Mouse (Mus musculus): Measurements from ENCODE around the gene Kif26a. TPM values are rescaled to one million over a fixed set of nuclear protein-coding genes. Genes with fewer than 3 reads are reported as not detected.

Gene Kif26a
- polyA plus RNA-seq, 1 experiment from 2014 or later: 2.2 TPM

DNA sequence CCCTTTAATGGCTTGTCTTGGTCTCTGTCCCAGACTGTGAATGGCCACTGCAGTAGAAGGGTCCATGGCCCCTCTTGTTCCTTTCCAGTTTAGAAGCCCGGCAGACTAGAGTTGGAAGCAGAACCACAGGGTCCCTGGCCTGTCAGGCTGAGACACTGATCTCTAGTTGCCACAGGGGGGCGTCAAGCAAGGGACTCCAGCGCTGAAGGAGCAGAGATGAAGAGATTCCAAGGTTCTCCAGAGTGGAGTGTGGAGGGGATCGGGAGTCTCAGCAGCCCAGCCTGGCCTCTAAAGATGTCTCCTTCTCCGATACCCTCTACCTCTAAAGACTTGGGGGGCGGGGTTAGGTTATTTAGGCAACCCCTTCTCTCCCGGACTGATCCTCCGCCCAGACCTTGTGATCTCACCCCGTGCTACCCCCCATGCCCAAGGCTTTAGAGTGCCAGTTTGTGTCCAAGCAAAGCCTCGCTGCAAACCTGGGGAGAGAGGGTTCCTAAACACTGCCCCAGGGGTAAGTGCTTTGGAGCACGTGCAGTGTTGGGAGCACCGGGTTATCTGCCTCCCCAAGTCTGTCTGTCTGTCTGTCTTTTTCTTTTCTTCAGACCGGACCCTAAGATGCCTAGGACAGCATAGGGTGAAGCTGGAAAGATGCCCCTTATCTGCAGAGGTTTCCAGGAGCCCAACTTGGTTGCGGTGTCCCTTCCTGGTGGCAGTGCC, 2.7 kb upstream of the Kif26a start:
- peaks cover 47% of the 10 kb centered on the region for H3K27me3 ChIP-seq (ENCODE audit: control insufficient read depth, insufficient read depth, low read length)
- no peak overlapping the region for H3K9ac ChIP-seq (ENCODE audit: low read depth, low read length)
- peaks cover 33% of the 10 kb centered on the region for H3K4me1 ChIP-seq (ENCODE audit: control insufficient read depth, insufficient read depth, low read length)
- peak overlapping the region; percentile 44 for H3K4me3 ChIP-seq (ENCODE audit: low read length)
- WGBS: 5% methylated on average over 14 of the region's 14 CpGs
- H3K27ac ChIP-seq (ENCODE audit: low read depth, low read length): no peak overlapping the region
- H3K4me2 ChIP-seq (replicated peaks; ENCODE audit: low read depth, low read length): peak overlapping the region; percentile 93
- no peak for ATAC-seq (ENCODE audit: low FRiP score, low TSS enrichment)
- H3K36me3 ChIP-seq (ENCODE audit: control insufficient read depth, insufficient read depth, low read length): no peaks in the 10 kb centered on the region
- H3K9me3 ChIP-seq (ENCODE audit: control insufficient read depth, low read length): no peaks in the 10 kb centered on the region

DNA sequence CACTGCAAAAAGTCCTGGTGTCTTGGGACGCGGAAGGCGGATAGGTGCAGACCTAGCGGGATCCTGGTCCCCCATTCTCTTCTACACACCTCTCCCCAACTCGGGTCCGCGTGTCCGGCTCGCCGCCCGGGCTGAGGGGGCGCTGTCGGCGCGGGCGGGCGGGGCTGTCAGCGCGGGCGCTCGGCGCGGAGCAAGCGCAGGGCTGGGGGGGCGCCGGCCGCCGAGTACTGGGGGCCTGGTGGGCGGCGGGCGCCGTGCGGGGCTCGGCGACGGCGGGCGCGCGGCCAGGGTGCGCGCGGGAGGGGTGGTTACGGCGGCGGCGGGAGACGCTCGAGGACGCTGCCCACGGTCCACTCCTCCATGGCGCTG, 2.2 kb upstream of the Kif26a start:
- Histone ChIP-seq H3K9ac (ENCODE audit: low read depth, low read length) (no peak overlapping the region), H3K4me3 (ENCODE audit: low read length) (peak overlapping the region; percentile 44), H3K36me3 (ENCODE audit: control insufficient read depth, insufficient read depth, low read length) (no peaks in the 10 kb centered on the region), H3K27ac (ENCODE audit: low read depth, low read length) (no peak overlapping the region), H3K4me1 (ENCODE audit: control insufficient read depth, insufficient read depth, low read length) (peaks cover 33% of the 10 kb centered on the region), H3K27me3 (ENCODE audit: control insufficient read depth, insufficient read depth, low read length) (peaks cover 47% of the 10 kb centered on the region), H3K4me2 (replicated peaks; ENCODE audit: low read depth, low read length) (peak overlapping the region; percentile 93), H3K9me3 (ENCODE audit: control insufficient read depth, low read length) (no peaks in the 10 kb centered on the region)
- WGBS: 1% methylated on average over 36 of the region's 52 CpGs
- no peak for ATAC-seq (ENCODE audit: low FRiP score, low TSS enrichment)

DNA sequence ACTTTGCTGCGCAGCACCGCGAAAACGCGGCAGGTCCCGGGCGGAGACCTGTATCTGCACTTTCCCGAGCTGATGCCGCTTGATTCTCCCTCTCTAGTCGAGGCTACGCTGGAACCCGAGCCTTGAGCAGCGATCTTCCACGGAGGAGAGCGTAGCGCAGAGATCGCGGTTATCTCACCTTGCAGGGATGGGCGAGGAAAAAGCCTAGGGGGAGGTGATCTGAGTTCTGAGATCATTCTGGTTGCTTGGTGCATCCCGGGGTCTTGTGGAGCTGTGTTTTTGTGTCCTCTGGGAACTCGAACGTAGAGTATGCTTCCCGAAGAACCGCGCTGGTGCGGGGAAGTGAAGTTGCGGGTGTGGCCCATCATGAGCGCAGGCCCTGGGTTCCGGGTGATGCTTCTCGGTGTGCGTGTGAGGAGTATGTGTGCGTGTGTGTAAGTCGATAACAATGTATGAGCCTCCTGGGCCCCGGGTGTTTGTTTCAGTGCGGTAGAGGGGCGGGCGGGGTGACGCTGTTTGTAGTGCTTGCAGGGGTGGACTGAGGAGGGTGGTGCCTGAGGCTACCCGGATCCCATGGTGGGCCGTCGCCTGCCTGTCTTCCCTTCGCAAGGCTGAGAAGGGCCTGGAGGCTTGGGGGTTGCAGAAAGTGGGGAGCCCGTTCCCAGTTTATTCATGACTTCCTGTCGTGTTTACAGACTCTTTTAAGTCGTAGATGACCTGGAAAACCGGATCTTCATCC, 1.5 kb upstream of the Kif26a start:
- H3K27me3 ChIP-seq (ENCODE audit: control insufficient read depth, insufficient read depth, low read length): peaks cover 47% of the 10 kb centered on the region
- ATAC-seq (ENCODE audit: low FRiP score, low TSS enrichment): no peak

DNA sequence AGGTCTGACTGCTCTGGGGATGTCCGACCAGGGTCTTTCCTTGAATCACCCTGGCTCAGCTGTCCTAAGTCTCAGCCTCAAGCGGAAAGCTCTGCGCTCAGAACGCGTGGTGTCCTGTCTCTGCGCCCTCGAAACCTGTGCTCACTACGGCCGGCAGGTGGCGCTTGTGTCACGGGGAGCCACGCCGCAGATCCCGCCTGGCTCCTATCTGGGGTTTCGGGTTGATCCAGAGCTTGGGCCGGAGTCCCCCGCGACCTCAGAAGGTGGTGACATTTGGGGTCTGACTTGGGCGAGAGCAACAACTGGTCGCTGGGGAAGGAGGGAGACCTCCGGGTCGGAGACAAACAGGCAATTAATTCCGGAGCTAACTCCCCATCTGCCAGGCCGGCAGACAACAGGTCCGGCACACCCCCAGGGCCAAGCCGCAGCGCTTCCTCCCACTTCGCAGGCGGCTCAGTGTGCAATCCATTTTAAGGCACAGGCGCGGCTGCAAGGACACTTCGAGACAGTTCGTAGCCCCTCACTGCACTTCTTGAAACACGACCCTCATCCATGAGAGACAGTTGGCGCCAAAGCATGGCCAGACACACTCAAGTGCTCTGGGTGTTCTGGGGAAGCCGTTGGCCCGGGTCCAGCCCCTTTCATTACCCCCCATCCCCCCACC, 665 bp upstream of the Kif26a start:
- no peak overlapping the region for H3K9ac ChIP-seq (ENCODE audit: low read depth, low read length)
- ATAC-seq (ENCODE audit: low FRiP score, low TSS enrichment): peak; percentile 56
- no peak overlapping the region for H3K27ac ChIP-seq (ENCODE audit: low read depth, low read length)
- H3K4me2 ChIP-seq (replicated peaks; ENCODE audit: low read depth, low read length): peak overlapping the region; percentile 93
- under 1% methylated on average over 37 of the region's 37 CpGs for WGBS
- H3K27me3 ChIP-seq (ENCODE audit: control insufficient read depth, insufficient read depth, low read length): peaks cover 47% of the 10 kb centered on the region
- peak overlapping the region; percentile 44 for H3K4me3 ChIP-seq (ENCODE audit: low read length)
- H3K9me3 ChIP-seq (ENCODE audit: control insufficient read depth, low read length): no peaks in the 10 kb centered on the region
- H3K4me1 ChIP-seq (ENCODE audit: control insufficient read depth, insufficient read depth, low read length): peaks cover 33% of the 10 kb centered on the region
- H3K36me3 ChIP-seq (ENCODE audit: control insufficient read depth, insufficient read depth, low read length): no peaks in the 10 kb centered on the region

More for the DNA sequence above, 1.5 kb upstream of the Kif26a start:
- peak overlapping the region; percentile 93 for H3K4me2 ChIP-seq (replicated peaks; ENCODE audit: low read depth, low read length)
- no peaks in the 10 kb centered on the region for H3K9me3 ChIP-seq (ENCODE audit: control insufficient read depth, low read length)
- H3K9ac ChIP-seq (ENCODE audit: low read depth, low read length): no peak overlapping the region
- H3K4me1 ChIP-seq (ENCODE audit: control insufficient read depth, insufficient read depth, low read length): peaks cover 33% of the 10 kb centered on the region
- no peaks in the 10 kb centered on the region for H3K36me3 ChIP-seq (ENCODE audit: control insufficient read depth, insufficient read depth, low read length)
- 1% methylated on average over 46 of the region's 46 CpGs for WGBS
- peak overlapping the region; percentile 44 for H3K4me3 ChIP-seq (ENCODE audit: low read length)
- no peak overlapping the region for H3K27ac ChIP-seq (ENCODE audit: low read depth, low read length)

DNA sequence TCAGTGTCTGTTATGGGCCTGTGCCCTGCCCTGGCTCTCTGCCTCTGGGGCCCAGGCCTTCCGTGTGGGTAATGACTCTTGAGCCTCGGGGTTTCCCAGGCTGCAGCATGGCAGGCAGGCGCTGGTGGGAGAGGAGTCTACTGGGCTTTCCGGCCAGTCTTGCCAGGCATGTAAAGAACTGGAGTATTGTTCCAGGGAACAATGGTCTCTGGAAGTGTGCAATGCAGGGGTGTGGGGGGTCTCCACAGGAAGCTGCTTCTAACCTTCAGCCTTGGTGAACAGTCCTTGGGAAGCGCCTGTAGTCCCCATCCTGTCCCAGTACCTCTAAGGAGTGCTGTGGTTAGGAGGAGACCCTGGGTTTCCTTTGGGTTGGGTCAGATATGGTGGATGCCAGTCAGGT, 1.4 kb downstream of the Kif26a start:
- Histone ChIP-seq H3K27ac (ENCODE audit: low read depth, low read length) (peak overlapping the region; percentile 11; the same call in 1 of the 2 replicates), H3K4me3 (ENCODE audit: low read length) (peak overlapping the region; percentile 44), H3K9me3 (ENCODE audit: control insufficient read depth, low read length) (no peaks in the 10 kb centered on the region), H3K27me3 (ENCODE audit: control insufficient read depth, insufficient read depth, low read length) (peaks cover 37% of the 10 kb centered on the region), H3K9ac (ENCODE audit: low read depth, low read length) (peak overlapping the region; percentile 67; the same call in 1 of the 2 replicates), H3K36me3 (ENCODE audit: control insufficient read depth, insufficient read depth, low read length) (no peaks in the 10 kb centered on the region), H3K4me2 (replicated peaks; ENCODE audit: low read depth, low read length) (peak overlapping the region; percentile 93), H3K4me1 (ENCODE audit: control insufficient read depth, insufficient read depth, low read length) (peaks cover 48% of the 10 kb centered on the region)
- 43% methylated on average over 5 of the region's 5 CpGs for WGBS
- no peak for ATAC-seq (ENCODE audit: low FRiP score, low TSS enrichment)

DNA sequence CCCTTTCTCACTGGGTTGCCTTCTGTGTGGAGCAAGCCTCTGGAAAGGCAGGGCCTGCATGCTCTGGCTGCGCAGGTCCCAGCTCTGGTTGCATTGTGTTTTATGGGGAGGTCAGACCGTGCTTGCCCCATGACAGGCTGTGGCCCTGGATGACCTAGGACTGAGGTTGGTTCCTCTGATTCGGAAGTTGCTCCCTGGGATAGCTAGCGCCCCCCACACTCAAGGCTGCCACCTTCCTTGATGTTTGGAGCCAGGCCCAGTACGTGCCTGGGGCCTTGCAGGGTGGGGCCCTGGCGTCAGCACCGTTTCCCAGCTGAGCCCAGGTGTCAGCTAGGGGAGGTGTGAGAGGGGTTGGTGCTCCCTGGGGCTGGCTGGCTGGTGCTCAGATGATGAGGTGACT, 4.0 kb downstream of the Kif26a start:
- no peak overlapping the region for H3K27ac ChIP-seq (ENCODE audit: low read depth, low read length)
- peaks cover 10% of the 10 kb centered on the region for H3K27me3 ChIP-seq (ENCODE audit: control insufficient read depth, insufficient read depth, low read length)
- H3K4me1 ChIP-seq (ENCODE audit: control insufficient read depth, insufficient read depth, low read length): peaks cover 36% of the 10 kb centered on the region
- no peak overlapping the region for H3K4me3 ChIP-seq (ENCODE audit: low read length)
- WGBS: 45% methylated on average over 7 of the region's 7 CpGs
- no peak overlapping the region for H3K4me2 ChIP-seq (replicated peaks; ENCODE audit: low read depth, low read length)
- no peaks in the 10 kb centered on the region for H3K36me3 ChIP-seq (ENCODE audit: control insufficient read depth, insufficient read depth, low read length)
- no peak for ATAC-seq (ENCODE audit: low FRiP score, low TSS enrichment)
- H3K9ac ChIP-seq (ENCODE audit: low read depth, low read length): 0 out of 2 replicates have a peak overlapping the region, but pooled peaks have one; percentile 4
- no peaks in the 10 kb centered on the region for H3K9me3 ChIP-seq (ENCODE audit: control insufficient read depth, low read length)

DNA sequence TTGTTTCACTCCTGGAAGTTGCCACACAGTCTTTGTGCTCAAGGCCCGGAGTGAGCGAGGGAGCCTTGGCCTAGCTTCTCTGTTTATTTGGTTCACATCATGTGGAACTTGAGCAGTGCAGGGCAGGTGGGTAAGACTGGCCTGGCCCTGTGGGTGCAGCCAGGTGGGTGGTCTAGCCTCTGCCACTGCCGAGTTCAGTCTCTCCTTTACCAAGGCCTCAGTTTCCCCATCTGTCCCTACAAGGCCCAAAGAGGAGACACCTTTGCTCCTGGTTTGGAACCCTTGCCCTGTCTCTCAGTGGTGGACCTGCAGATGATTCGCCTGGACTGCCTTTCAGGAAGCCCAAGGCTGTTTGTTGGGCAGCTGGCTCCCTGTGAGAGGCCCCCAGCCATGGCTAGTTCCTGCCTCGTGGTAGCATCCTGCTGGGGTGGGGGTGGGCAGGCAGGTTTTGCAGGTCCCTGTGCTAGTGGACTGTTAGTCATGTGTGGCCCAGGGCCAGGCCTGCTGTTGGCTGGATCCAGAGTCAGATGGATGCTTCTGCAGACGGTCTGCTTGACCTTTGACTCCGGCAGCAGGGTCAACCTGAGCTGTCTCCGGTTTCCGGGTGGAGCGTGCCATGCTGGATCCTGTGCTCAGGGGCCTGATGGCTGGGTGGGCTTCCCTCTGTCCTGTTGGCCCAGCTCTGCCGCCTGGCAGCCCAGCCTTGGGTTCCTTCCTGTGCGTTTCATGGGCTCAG, 5.4 kb downstream of the Kif26a start:
- Histone ChIP-seq H3K4me2 (replicated peaks; ENCODE audit: low read depth, low read length) (0 out of 2 replicates have a peak overlapping the region, but pooled peaks have one; percentile 5), H3K9me3 (ENCODE audit: control insufficient read depth, low read length) (no peaks in the 10 kb centered on the region), H3K9ac (ENCODE audit: low read depth, low read length) (no peak overlapping the region), H3K27me3 (ENCODE audit: control insufficient read depth, insufficient read depth, low read length) (peaks cover 9% of the 10 kb centered on the region; the same call in 1 of the 2 replicates), H3K4me3 (ENCODE audit: low read length) (no peak overlapping the region), H3K27ac (ENCODE audit: low read depth, low read length) (peak overlapping the region; percentile 26), H3K4me1 (ENCODE audit: control insufficient read depth, insufficient read depth, low read length) (peaks cover 32% of the 10 kb centered on the region), H3K36me3 (ENCODE audit: control insufficient read depth, insufficient read depth, low read length) (no peaks in the 10 kb centered on the region)
- peak; percentile 24; the same call in 1 of the 2 replicates for ATAC-seq (ENCODE audit: low FRiP score, low TSS enrichment)
- 30% methylated on average over 12 of the region's 12 CpGs for WGBS

DNA sequence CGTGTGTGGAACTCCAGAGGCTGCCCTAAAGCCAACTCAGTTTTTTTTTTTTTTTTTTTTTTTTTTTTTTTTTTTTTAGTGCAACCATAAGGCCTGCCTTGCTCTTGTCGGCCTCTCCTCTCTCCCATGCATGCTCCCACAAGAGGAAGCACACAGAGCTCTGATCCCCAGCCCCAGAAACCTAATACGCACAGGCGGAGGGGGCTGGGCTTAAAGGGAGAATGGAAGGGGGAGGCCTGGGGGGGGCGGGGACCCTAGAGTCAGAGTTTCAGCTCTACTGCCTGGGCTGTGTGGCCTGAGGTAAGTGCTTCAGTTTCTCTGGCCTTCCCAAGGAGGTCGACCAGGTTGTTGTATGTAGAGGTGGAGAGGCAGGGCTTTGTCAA, 6.0 kb downstream of the Kif26a start:
- Histone ChIP-seq H3K36me3 (ENCODE audit: control insufficient read depth, insufficient read depth, low read length) (no peaks in the 10 kb centered on the region), H3K9ac (ENCODE audit: low read depth, low read length) (no peak overlapping the region), H3K4me2 (replicated peaks; ENCODE audit: low read depth, low read length) (no peak overlapping the region), H3K27me3 (ENCODE audit: control insufficient read depth, insufficient read depth, low read length) (peaks cover 9% of the 10 kb centered on the region; the same call in 1 of the 2 replicates), H3K9me3 (ENCODE audit: control insufficient read depth, low read length) (no peaks in the 10 kb centered on the region), H3K27ac (ENCODE audit: low read depth, low read length) (peak overlapping the region; percentile 26; the same call in 1 of the 2 replicates), H3K4me1 (ENCODE audit: control insufficient read depth, insufficient read depth, low read length) (peaks cover 28% of the 10 kb centered on the region), H3K4me3 (ENCODE audit: low read length) (no peak overlapping the region)
- WGBS: 28% methylated on average over 6 of the region's 6 CpGs
- peak; percentile 51 for ATAC-seq (ENCODE audit: low FRiP score, low TSS enrichment)
